Mouse (Mus musculus) liver, adult 2 months (tissue): Measurements from ENCODE around the gene Nf2. TPM values are rescaled to one million over a fixed set of nuclear protein-coding genes. Genes with fewer than 3 reads are reported as not detected.

ENCODE experiments used
- DNase-seq: peaks from one replicate; pipeline ENCODE4 v3.0.0-alpha.2; 2011; ENCODE audit warnings: low read depth, low spot score; ENCODE audit errors: extremely low read depth
- H3K27ac ChIP-seq: fragments of 200-500 bp; replicated peaks from 2 replicates; pipeline ENCODE4 v1.5.1; 2012; ENCODE audit warnings: low read depth, mild to moderate bottlenecking, control low read depth, inconsistent platforms, low read length; ENCODE audit not compliant: insufficient read depth
- H3K27me3 ChIP-seq: fragments of 200-500 bp; 2 replicates; pipeline ENCODE4 v1.6.1; 2012; ENCODE audit warnings: mild to moderate bottlenecking, moderate library complexity, low read length, inconsistent platforms; ENCODE audit not compliant: control insufficient read depth, insufficient read depth
- H3K36me3 ChIP-seq: fragments of 200-500 bp; 2 replicates; pipeline ENCODE4 v1.6.1; 2012; ENCODE audit warnings: low read length, inconsistent platforms; ENCODE audit not compliant: control insufficient read depth, insufficient read depth
- H3K4me1 ChIP-seq: fragments of 200-500 bp; 2 replicates; pipeline ENCODE4 v1.6.1; 2011; ENCODE audit warnings: low read length; ENCODE audit not compliant: control insufficient read depth, insufficient read depth
- H3K4me3 ChIP-seq: fragments of 200-500 bp; 2 replicates; pipeline ENCODE4 v1.5.1; 2011; ENCODE audit warnings: low read depth, mild to moderate bottlenecking, control low read depth, low read length, moderate library complexity; ENCODE audit not compliant: insufficient read depth
- H3K79me2 ChIP-seq: fragments of 200-500 bp; 2 replicates; pipeline ENCODE4 v1.6.1; 2012; ENCODE audit warnings: inconsistent platforms, mild to moderate bottlenecking, low read length, moderate library complexity; ENCODE audit not compliant: control insufficient read depth, insufficient read depth
- H3K9ac ChIP-seq: fragments of 200-500 bp; 2 replicates; pipeline ENCODE4 v1.6.1; 2012; ENCODE audit warnings: low read depth, mild to moderate bottlenecking, control low read depth, inconsistent platforms, low read length
- CTCF ChIP-seq: fragments of 200-500 bp; IDR thresholded peaks from 2 replicates; pipeline ENCODE4 v1.5.1; 2011; ENCODE audit warnings: low read depth, low read length, control low read depth
- POLR2A ChIP-seq: fragments of 200-500 bp; IDR thresholded peaks from 2 replicates; pipeline ENCODE4 v1.6.1; 2011; ENCODE audit warnings: low read length, control low read depth; ENCODE audit not compliant: insufficient read depth; ENCODE audit errors: extremely low read depth
- WGBS: fragments of 180-500 bp; shearing (Covaris S2); methylation state at CpG from one replicate; pipeline ENCODE4 v1.1.7; 2018; 5-methylcytosine and 5-hydroxymethylcytosine counted together
- polyA plus RNA-seq: library from polyadenylated mRNA; depleted of rRNA; stranded (reverse); fragments of >200 nt; gene quantifications from 2 replicates; pipeline ENCODE4 v1.2.3, GENCODE M21; 2012; rRNA removed
- total RNA-seq: library from RNA; depleted of rRNA; stranded (reverse); fragments of >200 nt; gene quantifications from 2 replicates; pipeline ENCODE4 v1.2.3, GENCODE M21; 2014; rRNA removed

The Nf2 gene
- total RNA-seq (10.8 and 11.1 TPM in 2 replicates), polyA plus RNA-seq (14.6 and 16.4 TPM in 2 replicates)

DNA sequence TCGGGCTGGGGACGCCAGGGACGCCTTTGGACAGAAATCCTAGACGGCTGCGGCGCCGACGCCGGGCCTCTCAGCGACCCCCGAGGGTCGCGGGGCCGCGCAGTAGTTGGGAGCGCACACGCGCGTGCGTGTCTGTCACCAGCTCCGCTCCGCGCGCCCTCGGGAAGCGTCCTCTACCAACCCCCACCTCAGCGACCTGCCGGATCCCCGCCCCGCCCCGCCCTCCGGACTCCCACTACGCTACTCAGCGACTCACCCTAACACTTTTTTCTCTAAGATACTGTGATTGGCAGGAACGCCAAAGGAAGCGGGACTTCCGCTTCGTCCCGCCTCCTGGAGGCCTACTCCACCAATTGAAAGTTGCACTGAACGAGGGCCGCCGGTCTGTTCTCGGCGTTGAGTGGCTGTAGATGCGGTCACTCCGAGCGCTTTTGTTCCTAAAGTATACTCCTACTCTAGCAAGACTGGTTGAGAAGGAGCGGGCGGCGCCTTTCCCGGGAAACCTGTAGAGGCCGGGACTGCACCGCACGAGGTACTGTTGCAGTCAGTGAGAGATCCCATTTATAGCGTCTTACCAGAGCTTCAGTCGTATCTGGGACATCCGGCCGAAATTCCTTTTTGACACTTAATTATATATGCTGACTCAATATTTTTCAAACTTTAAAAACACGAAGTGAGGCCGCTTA lies at the start of gene Nf2:
Gene Nf2, minus strand, starts transcription at position 279 of the 686 bp plus-strand sequence.
- peak within 1 kb of the TSS; percentile 55 for H3K27ac ChIP-seq
- no peak for TF ChIP-seq CTCF
- TF ChIP-seq POLR2A, result peak; percentile 68; the same call in 1 of the 2 replicates
- no peaks in the 10 kb centered on the region for H3K36me3 ChIP-seq
- peak; percentile 97 for DNase-seq
- peak within 1 kb of the TSS; percentile 89 for H3K9ac ChIP-seq
- peaks cover 7% of the 10 kb centered on the region; the same call in 1 of the 2 replicates for H3K79me2 ChIP-seq
- WGBS, result under 1% methylated on average over 60 of the region's 60 CpGs
- H3K4me1 ChIP-seq, result peaks cover 2% of the 10 kb centered on the region; the same call in 1 of the 2 replicates
- H3K27me3 ChIP-seq, result no peaks in the 10 kb centered on the region
- peak within 1 kb of the TSS; percentile 93 for H3K4me3 ChIP-seq

DNA sequence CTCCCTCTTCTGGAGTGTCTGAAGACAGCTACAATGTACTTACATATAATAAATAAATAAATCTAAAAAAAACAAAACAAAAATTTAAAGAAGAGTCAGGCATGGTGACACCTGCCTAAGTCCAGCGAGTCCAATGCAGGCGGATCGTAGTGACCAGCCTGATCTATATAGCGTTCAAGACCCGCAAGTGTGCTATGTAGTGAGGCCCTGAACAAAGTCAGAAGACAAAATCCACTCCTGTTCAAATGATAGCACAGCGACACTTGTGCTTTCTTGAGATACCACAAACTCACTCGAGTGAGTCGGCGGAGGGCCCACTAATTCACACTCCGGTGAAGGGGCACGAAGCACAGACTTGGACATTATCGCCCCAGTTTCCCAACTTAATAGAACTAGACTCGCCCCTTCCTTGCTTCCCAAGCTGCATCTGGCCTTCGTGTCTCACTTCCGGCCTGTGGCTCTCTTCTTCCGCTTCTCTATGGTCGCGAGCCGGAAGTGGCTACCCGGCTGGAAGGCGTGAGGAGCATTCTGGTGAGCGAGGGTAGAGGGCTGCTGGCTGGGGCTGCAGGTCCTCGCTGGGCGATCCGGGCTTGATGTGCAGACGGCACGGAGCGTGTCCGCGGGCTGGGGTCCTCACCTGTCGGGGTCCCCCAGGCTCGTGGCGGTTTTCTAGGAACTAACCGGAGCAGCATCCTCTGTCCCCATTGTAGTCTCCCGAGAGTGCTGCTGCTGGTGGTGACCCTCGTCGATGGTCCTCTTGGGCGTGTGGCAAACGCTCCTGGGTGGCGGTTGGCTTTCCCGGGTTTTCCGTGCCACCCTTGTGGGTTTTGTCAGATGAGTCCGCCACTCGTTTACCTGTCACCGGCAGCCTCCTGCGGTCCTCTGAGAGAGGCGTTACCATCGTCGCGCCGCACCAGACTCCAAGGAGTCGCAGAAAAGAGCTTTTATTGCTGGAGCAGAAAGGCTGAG lies 45.8 kb upstream of the Nf2 start, which contains the start of gene Thoc5:
Gene Thoc5, plus strand, starts transcription at position 473 of the 969 bp plus-strand sequence.
- DNase-seq, result peak; percentile 79
- peaks cover 22% of the 10 kb centered on the region for H3K36me3 ChIP-seq
- H3K27me3 ChIP-seq, result no peaks in the 10 kb centered on the region
- H3K4me3 ChIP-seq, result peak within 1 kb of the TSS; percentile 92
- peaks cover 5% of the 10 kb centered on the region; the same call in 1 of the 2 replicates for H3K79me2 ChIP-seq
- peak within 1 kb of the TSS; percentile 83 for H3K27ac ChIP-seq
- TF ChIP-seq POLR2A (0 out of 2 replicates have a peak, but pooled peaks have one; percentile 16), CTCF (no peak)
- H3K4me1 ChIP-seq, result peaks cover 3% of the 10 kb centered on the region; the same call in 1 of the 2 replicates
- WGBS, result under 1% methylated on average over 52 of the region's 52 CpGs
- H3K9ac ChIP-seq, result peak within 1 kb of the TSS; percentile 82

DNA sequence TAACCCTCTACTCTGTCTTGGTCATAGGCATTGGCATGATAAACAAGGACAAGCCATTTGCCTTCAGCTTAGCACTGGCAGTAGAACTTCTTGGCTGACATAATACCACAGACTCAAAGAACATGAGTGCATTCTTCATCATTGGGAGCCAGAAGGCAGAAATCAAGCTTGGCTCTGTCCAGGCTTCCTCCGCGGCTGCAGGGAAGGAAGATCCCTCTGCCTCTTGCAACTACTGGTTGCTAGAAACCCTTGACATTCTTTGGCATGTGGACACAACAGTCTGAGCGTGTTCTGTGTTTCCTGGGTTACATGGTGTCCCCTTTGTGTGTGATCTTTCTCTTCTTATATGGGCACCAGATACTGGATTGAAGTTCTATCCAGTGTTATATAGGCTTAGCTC lies 37.7 kb upstream of the Nf2 start:
- H3K4me3 ChIP-seq, result no peak overlapping the region
- WGBS, result 97% methylated on average over 3 of the region's 3 CpGs
- no peaks in the 10 kb centered on the region for H3K27me3 ChIP-seq
- 0 out of 2 replicates have a peak, but pooled peaks cover 7% of the 10 kb centered on the region for H3K79me2 ChIP-seq
- no peak overlapping the region for H3K27ac ChIP-seq
- H3K36me3 ChIP-seq, result peaks cover 34% of the 10 kb centered on the region; the same call in 1 of the 2 replicates
- H3K4me1 ChIP-seq, result peaks cover 13% of the 10 kb centered on the region
- H3K9ac ChIP-seq, result no peak overlapping the region
- DNase-seq, result no peak
- TF ChIP-seq POLR2A (no peak), CTCF (no peak)

DNA sequence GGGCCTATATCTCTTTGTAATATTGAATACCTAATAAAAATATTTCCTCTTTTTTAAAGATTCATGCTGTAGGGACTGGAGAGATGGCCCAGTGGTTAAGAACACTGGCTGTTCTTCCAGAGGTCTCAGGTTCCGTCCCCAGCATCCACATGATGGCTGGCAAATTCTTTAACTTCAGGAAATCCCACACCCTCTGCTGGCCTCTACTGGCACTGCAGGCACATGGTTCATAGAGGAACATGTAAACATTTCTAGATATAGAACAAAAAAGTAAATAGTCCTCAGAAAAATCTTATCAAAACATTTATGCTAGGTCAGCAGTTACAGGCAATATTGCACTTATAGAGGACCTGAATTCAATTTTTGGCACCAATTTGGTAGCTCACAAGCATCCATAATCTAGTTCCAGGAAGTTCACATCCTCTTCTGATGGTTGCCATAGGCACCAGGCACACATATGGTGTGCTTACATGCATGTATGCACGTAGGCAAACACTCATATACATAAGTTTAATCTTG lies 36.1 kb upstream of the Nf2 start:
- H3K9ac ChIP-seq, result no peak overlapping the region
- peak; percentile 50 for DNase-seq
- TF ChIP-seq POLR2A (no peak), CTCF (peak; percentile 58; the same call in 1 of the 2 replicates)
- H3K79me2 ChIP-seq, result 0 out of 2 replicates have a peak, but pooled peaks cover 7% of the 10 kb centered on the region
- H3K27ac ChIP-seq, result no peak overlapping the region
- H3K4me3 ChIP-seq, result no peak overlapping the region
- no peaks in the 10 kb centered on the region for H3K27me3 ChIP-seq
- 53% methylated on average over 2 of the region's 2 CpGs for WGBS
- peaks cover 23% of the 10 kb centered on the region; the same call in 1 of the 2 replicates for H3K36me3 ChIP-seq
- peaks cover 26% of the 10 kb centered on the region for H3K4me1 ChIP-seq

DNA sequence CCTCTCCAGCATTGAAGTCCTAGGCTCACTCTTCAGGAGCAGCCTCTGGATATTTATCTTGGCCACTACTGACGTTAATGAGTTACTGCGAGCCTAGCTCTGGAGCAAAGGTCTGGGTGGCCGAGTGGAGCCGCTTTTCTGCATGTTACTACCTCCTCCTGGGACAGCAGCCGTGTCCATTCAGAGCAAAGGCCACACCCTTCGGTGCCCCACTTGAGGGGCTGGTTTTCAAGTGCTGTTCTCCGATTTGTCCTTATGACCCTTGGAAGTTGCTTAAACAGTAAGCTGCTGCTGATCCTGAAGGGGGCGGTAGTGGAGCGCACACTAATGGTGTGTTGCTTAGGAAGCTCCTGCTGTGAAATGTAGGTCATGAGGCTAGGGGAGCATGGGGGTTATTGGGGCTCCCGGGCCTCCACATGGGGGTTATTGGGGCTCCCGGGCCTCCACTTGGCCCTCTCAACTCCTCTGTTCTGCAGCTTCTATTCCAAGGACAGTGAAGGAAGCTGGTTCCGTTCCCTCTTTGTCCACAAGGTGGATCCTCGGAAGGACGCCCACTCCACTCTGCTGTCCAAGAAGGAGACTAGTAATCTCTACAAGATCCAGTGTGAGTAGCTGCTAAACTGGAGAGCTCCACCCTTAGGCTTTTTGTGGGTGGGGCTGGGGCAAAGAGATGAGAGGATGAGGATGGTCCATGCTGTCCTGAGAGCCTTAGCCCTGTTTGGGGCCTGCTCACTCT lies 33.7 kb upstream of the Nf2 start:
- Histone ChIP-seq H3K9ac (peak overlapping the region; percentile 24), H3K4me3 (peak overlapping the region; percentile 5; the same call in 1 of the 2 replicates), H3K4me1 (peaks cover 28% of the 10 kb centered on the region), H3K27ac (peak overlapping the region; percentile 66), H3K36me3 (peaks cover 3% of the 10 kb centered on the region; the same call in 1 of the 2 replicates), H3K27me3 (no peaks in the 10 kb centered on the region), H3K79me2 (peaks cover 10% of the 10 kb centered on the region; the same call in 1 of the 2 replicates)
- DNase-seq, result peak; percentile 99
- 15% methylated on average over 14 of the region's 14 CpGs for WGBS
- TF ChIP-seq POLR2A (no peak), CTCF (peak; percentile 67)
